Mouse (Mus musculus) MEL (cell line): ENCODE measurements around the gene Rtca.
A peak's percentile ranks its signal among the peaks of the same experiment; 100 is the strongest.

Experiments used
- CTCF ChIP-seq, 3 experiments: IDR thresholded peaks in 2 of 3; conservative IDR thresholded peaks in 1 of 3; 2 replicates each; pipeline ENCODE4 v1.5.1; 2011 to 2012; ENCODE audit warnings: low read length in 3 of 3, low read depth in 2 of 3, mild to moderate bottlenecking in 2 of 3, improper control_type of control experiment in 1 of 3, inconsistent platforms in 1 of 3, mixed read lengths in 1 of 3, moderate library complexity in 1 of 3; ENCODE audit not compliant: control insufficient read depth in 1 of 3, insufficient read depth in 1 of 3, poor library complexity in 1 of 3, severe bottlenecking in 1 of 3
- EP300 ChIP-seq, 2 experiments: IDR thresholded peaks; 2 replicates each; pipeline ENCODE4 v1.6.1; 2011; ENCODE audit warnings: improper control_type of control experiment in 2 of 2, low read length in 2 of 2, low read depth in 1 of 2, mild to moderate bottlenecking in 1 of 2
- KAT2A ChIP-seq: conservative IDR thresholded peaks from 2 replicates; pipeline ENCODE4 v1.6.1; 2012; ENCODE audit warnings: low read depth, low read length, improper control_type of control experiment, inconsistent platforms
- MYC ChIP-seq: IDR thresholded peaks from 2 replicates; pipeline ENCODE4 v1.6.1; 2011; ENCODE audit warnings: low read depth, mild to moderate bottlenecking, low read length, improper control_type of control experiment, moderate library complexity
- POLR2A ChIP-seq, 2 experiments: IDR thresholded peaks; 2 replicates each; pipeline ENCODE4 v1.6.1; 2011 to 2012; ENCODE audit warnings: low read length in 2 of 2, mild to moderate bottlenecking in 2 of 2, control low read depth in 1 of 2, improper control_type of control experiment in 1 of 2, low read depth in 1 of 2, moderate library complexity in 1 of 2; ENCODE audit not compliant: control insufficient read depth in 1 of 2, insufficient read depth in 1 of 2, poor library complexity in 1 of 2
- POLR2AphosphoS2 ChIP-seq: IDR thresholded peaks from 2 replicates; pipeline ENCODE4 v1.6.1; 2011; ENCODE audit warnings: low read length, improper control_type of control experiment
- RAD21 ChIP-seq: IDR thresholded peaks from 2 replicates; pipeline ENCODE4 v1.6.1; 2011; ENCODE audit warnings: mild to moderate bottlenecking, low read depth, low read length, improper control_type of control experiment
- TAL1 ChIP-seq: IDR thresholded peaks from 2 replicates; pipeline ENCODE4 v1.6.1; 2012; ENCODE audit warnings: mild to moderate bottlenecking, inconsistent platforms, low read length, moderate library complexity, mixed read lengths
- ZKSCAN1 ChIP-seq: IDR thresholded peaks from 2 replicates; pipeline ENCODE4 v1.6.1; 2012; ENCODE audit warnings: low read depth, mild to moderate bottlenecking, inconsistent platforms, low read length, improper control_type of control experiment, moderate library complexity

DNA sequence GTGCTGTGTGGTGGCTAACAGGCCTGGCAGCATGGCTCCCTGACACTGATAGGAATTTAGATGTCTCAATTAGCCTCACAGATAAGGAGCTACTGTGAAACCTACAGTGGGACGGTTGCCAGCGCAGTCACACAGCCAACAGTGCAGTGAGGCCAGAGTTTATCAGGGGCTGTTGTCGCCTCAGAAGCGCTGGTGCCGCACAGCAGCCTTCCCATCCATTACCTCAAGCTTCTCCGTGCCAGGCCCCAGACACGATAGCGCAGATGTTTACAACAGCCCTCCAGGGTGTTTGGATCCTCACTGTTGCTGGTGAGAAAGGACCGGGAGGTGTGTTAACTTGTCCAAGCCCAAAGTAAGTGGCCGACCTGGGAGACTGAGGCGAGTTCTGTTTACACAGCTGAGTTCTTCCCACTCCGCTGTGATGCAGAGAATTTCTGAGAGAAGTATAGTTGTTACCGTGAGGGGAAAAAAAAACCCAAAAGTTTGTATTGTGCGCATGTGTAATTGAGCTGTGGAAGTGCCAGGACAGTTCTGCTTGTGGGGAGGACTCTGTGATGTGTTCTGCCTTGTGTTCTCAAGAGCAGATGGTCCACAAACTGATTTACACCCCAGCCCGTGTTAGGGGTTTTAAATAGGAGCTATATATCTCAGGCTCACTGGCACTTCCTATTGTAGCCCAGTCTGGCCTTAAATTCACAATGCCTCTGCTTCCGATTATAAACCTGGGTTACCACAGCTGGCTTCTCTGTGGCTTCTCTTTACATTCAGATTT, 28.6 kb upstream of the Rtca start:
- no peak for TF ChIP-seq TAL1
- TF ChIP-seq POLR2AphosphoS2, result no peak
- TF ChIP-seq KAT2A, result no peak
- no peak for TF ChIP-seq POLR2A (IDR thresholded peaks at IDR 0.05; ENCODE audit: control insufficient read depth in 1 of 2, insufficient read depth in 1 of 2, low read depth in 1 of 2, low read length in 2 of 2, poor library complexity in 1 of 2)
- peak; percentile 69 to 71 for TF ChIP-seq EP300 (IDR thresholded peaks at IDR 0.05; ENCODE audit: low read depth in 1 of 2, low read length in 2 of 2)
- no peak for TF ChIP-seq CTCF (IDR thresholded peaks at IDR 0.05 in 2 of 3, conservative IDR thresholded peaks at IDR 0.05 in 1 of 3; ENCODE audit: control insufficient read depth in 1 of 3, insufficient read depth in 1 of 3, low read depth in 2 of 3, low read length in 3 of 3, poor library complexity in 1 of 3, severe bottlenecking in 1 of 3)
- TF ChIP-seq MYC, result 0 out of 2 replicates have a peak, but pooled peaks have one; percentile 35
- 0 out of 2 replicates have a peak, but pooled peaks have one; percentile 7 for TF ChIP-seq ZKSCAN1
- no peak for TF ChIP-seq RAD21
